Mouse (Mus musculus): Measurements from ENCODE around the gene Gm28308. TPM values are rescaled to one million over a fixed set of nuclear protein-coding genes. Genes with fewer than 3 reads are reported as not detected.

The Gm28308 gene
- polyA plus RNA-seq, 1 experiment from 2014 or later: not detected

GRCm38 (mm10) chr6:52253511-52254500 lies 40.7 kb upstream of the Gm28308 start:
- ATAC-seq: no peak
- Histone ChIP-seq H3K9ac (ENCODE audit: low read depth, low read length) (no peak overlapping the region), H3K27me3 (replicated peaks; ENCODE audit: control insufficient read depth, insufficient read depth, low read length) (peaks cover 65% of the 10 kb centered on the region), H3K27ac (ENCODE audit: low read depth, low read length) (no peak overlapping the region), H3K9me3 (ENCODE audit: control insufficient read depth, low read length) (no peaks in the 10 kb centered on the region), H3K4me3 (ENCODE audit: low read length) (no peak overlapping the region), H3K4me1 (ENCODE audit: control insufficient read depth, insufficient read depth, low read depth, low read length) (no peaks in the 10 kb centered on the region), H3K36me3 (ENCODE audit: control insufficient read depth, insufficient read depth, low read length) (no peaks in the 10 kb centered on the region), H3K4me2 (ENCODE audit: low read length) (no peak overlapping the region)
- 1% methylated on average over 59 of the region's 59 CpGs for WGBS

- ATAC-seq: no peak
- H3K9me3 ChIP-seq (ENCODE audit: control insufficient read depth, low read length): no peaks in the 10 kb centered on the region
- no peak overlapping the region for H3K9ac ChIP-seq (ENCODE audit: low read depth, low read length)
- no peak overlapping the region for H3K4me3 ChIP-seq (ENCODE audit: low read length)
- under 1% methylated on average over 35 of the region's 35 CpGs for WGBS
- no peaks in the 10 kb centered on the region for H3K4me1 ChIP-seq (ENCODE audit: control insufficient read depth, insufficient read depth, low read depth, low read length)
- no peak overlapping the region for H3K27ac ChIP-seq (ENCODE audit: low read depth, low read length)
- no peak overlapping the region for H3K4me2 ChIP-seq (ENCODE audit: low read length)
- H3K27me3 ChIP-seq (replicated peaks; ENCODE audit: control insufficient read depth, insufficient read depth, low read length): peaks cover 67% of the 10 kb centered on the region
- no peaks in the 10 kb centered on the region for H3K36me3 ChIP-seq (ENCODE audit: control insufficient read depth, insufficient read depth, low read length)
Observed at GRCm38 (mm10) chr6:52252775-52253376, 39.7 kb upstream of the Gm28308 start.

- 3% methylated on average over 24 of the region's 24 CpGs for WGBS
- H3K4me3 ChIP-seq (ENCODE audit: low read length): no peak overlapping the region
- peaks cover 69% of the 10 kb centered on the region for H3K27me3 ChIP-seq (replicated peaks; ENCODE audit: control insufficient read depth, insufficient read depth, low read length)
Observed at GRCm38 (mm10) chr6:52252016-52252774, 39.1 kb upstream of the Gm28308 start.

GRCm38 (mm10) chr6:52251177-52251879 lies 38.2 kb upstream of the Gm28308 start:
- Histone ChIP-seq H3K4me3 (ENCODE audit: low read length) (no peak overlapping the region), H3K4me1 (ENCODE audit: control insufficient read depth, insufficient read depth, low read depth, low read length) (no peaks in the 10 kb centered on the region), H3K36me3 (ENCODE audit: control insufficient read depth, insufficient read depth, low read length) (no peaks in the 10 kb centered on the region), H3K9ac (ENCODE audit: low read depth, low read length) (no peak overlapping the region), H3K27ac (ENCODE audit: low read depth, low read length) (no peak overlapping the region), H3K4me2 (ENCODE audit: low read length) (no peak overlapping the region), H3K27me3 (replicated peaks; ENCODE audit: control insufficient read depth, insufficient read depth, low read length) (peaks cover 70% of the 10 kb centered on the region), H3K9me3 (ENCODE audit: control insufficient read depth, low read length) (no peaks in the 10 kb centered on the region)
- WGBS: 12% methylated on average over 7 of the region's 7 CpGs
- no peak for ATAC-seq

More at GRCm38 (mm10) chr6:52252016-52252774, 39.1 kb upstream of the Gm28308 start:
- Histone ChIP-seq H3K4me1 (ENCODE audit: control insufficient read depth, insufficient read depth, low read depth, low read length) (no peaks in the 10 kb centered on the region), H3K9me3 (ENCODE audit: control insufficient read depth, low read length) (no peaks in the 10 kb centered on the region), H3K27ac (ENCODE audit: low read depth, low read length) (no peak overlapping the region), H3K36me3 (ENCODE audit: control insufficient read depth, insufficient read depth, low read length) (no peaks in the 10 kb centered on the region), H3K9ac (ENCODE audit: low read depth, low read length) (no peak overlapping the region), H3K4me2 (ENCODE audit: low read length) (no peak overlapping the region)
- no peak for ATAC-seq

DNA sequence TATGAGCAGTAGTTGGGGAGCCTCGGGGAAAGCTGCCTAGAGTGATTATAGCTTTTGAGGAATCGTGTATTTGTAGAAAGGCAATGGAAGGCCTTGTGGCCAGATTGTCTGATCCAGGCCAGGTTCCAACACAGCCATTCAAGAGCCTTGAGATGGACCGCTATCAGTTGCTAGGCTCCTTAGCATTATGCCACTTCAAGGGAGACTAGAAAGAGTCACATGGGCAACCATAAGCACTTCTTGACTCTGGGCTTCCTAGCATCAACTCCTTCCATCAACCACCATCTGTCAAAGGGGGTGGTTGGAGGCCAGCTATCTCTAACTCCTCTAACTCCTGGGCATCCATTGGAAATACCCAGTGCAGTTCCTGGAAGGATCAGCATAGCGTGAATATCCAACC lies 36.7 kb upstream of the Gm28308 start:
- ATAC-seq: no peak
- 3% methylated on average over 4 of the region's 4 CpGs for WGBS
- Histone ChIP-seq H3K4me1 (ENCODE audit: control insufficient read depth, insufficient read depth, low read depth, low read length) (no peaks in the 10 kb centered on the region), H3K4me3 (ENCODE audit: low read length) (no peak overlapping the region), H3K9ac (ENCODE audit: low read depth, low read length) (no peak overlapping the region), H3K27me3 (replicated peaks; ENCODE audit: control insufficient read depth, insufficient read depth, low read length) (peaks cover 74% of the 10 kb centered on the region), H3K4me2 (ENCODE audit: low read length) (no peak overlapping the region), H3K27ac (ENCODE audit: low read depth, low read length) (no peak overlapping the region), H3K36me3 (ENCODE audit: control insufficient read depth, insufficient read depth, low read length) (no peaks in the 10 kb centered on the region), H3K9me3 (ENCODE audit: control insufficient read depth, low read length) (peaks cover 4% of the 10 kb centered on the region; the same call in 1 of the 2 replicates)

GRCm38 (mm10) chr6:52249415-52249738 lies 36.2 kb upstream of the Gm28308 start:
- H3K9me3 ChIP-seq (ENCODE audit: control insufficient read depth, low read length): peaks cover 4% of the 10 kb centered on the region; the same call in 1 of the 2 replicates
- no peak for ATAC-seq
- WGBS: under 1% methylated on average over 16 of the region's 16 CpGs
- no peak overlapping the region for H3K9ac ChIP-seq (ENCODE audit: low read depth, low read length)
- H3K27ac ChIP-seq (ENCODE audit: low read depth, low read length): no peak overlapping the region
- peaks cover 74% of the 10 kb centered on the region for H3K27me3 ChIP-seq (replicated peaks; ENCODE audit: control insufficient read depth, insufficient read depth, low read length)
- no peaks in the 10 kb centered on the region for H3K36me3 ChIP-seq (ENCODE audit: control insufficient read depth, insufficient read depth, low read length)
- H3K4me2 ChIP-seq (ENCODE audit: low read length): no peak overlapping the region
- no peaks in the 10 kb centered on the region for H3K4me1 ChIP-seq (ENCODE audit: control insufficient read depth, insufficient read depth, low read depth, low read length)
- no peak overlapping the region for H3K4me3 ChIP-seq (ENCODE audit: low read length)

DNA sequence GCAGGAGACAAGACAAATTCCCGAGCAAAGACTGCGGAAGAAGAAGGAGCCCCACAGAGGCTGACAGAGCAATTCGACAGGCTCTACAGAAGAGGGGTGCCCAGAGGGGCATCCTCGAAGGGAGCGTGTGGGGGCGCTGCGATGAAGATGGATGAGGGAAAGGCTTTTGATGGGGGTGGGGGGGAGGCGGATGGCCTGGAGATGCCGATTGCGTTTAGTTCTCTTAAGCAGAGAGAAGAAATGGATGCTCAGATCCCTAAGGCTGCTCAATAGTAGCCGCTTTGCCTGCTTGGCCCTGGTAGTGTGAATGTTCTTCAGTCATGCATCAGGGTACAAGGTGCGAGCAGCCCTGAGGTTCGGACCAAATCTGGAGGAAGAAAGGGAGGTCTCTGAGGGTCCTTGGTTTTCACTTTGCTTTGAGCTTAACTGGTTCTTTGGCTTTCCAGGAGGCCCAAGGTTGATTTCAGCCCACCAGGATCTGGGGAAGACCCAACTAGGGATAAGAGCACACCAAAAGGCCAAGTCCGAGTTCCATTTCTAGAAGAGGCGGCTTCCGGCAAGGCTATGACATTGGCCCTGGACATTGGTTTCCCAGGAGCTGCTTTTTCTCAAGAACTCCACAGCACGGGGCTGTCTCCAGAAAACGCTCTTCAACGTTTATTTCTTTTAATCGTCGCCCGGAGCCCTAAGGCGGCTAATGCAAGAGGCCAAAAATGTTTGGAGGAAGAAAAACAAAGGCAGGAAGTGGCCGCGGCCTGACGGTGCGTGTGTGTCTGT lies 35.7 kb upstream of the Gm28308 start:
- Histone ChIP-seq H3K36me3 (ENCODE audit: control insufficient read depth, insufficient read depth, low read length) (no peaks in the 10 kb centered on the region), H3K4me2 (ENCODE audit: low read length) (no peak overlapping the region), H3K27ac (ENCODE audit: low read depth, low read length) (no peak overlapping the region), H3K27me3 (replicated peaks; ENCODE audit: control insufficient read depth, insufficient read depth, low read length) (peaks cover 76% of the 10 kb centered on the region), H3K4me1 (ENCODE audit: control insufficient read depth, insufficient read depth, low read depth, low read length) (no peaks in the 10 kb centered on the region), H3K9me3 (ENCODE audit: control insufficient read depth, low read length) (peaks cover 4% of the 10 kb centered on the region; the same call in 1 of the 2 replicates), H3K9ac (ENCODE audit: low read depth, low read length) (no peak overlapping the region), H3K4me3 (ENCODE audit: low read length) (no peak overlapping the region)
- ATAC-seq: no peak
- 1% methylated on average over 27 of the region's 27 CpGs for WGBS

Data from hindbrain, embryonic 16.5 days (tissue).